Mouse (Mus musculus): ENCODE data around the gene Prokr2. TPM values are rescaled to one million over a fixed set of nuclear protein-coding genes. Genes with fewer than 3 reads are reported as not detected.
A peak's percentile ranks its signal among the peaks of the same experiment; 100 is the strongest.
"Not testable (repeated sequence)": the region's sequence is repeated elsewhere in the genome, so short reads cannot be mapped to it uniquely, and the experiment has no call there.

Prokr2 gene
- polyA plus RNA-seq, 1 experiment from 2014 or later: 5.1 TPM

- no peak overlapping the region for H3K4me3 ChIP-seq
Measured at GRCm38 (mm10) chr2:132337202-132337601, 48.0 kb downstream of the Prokr2 start.

GRCm38 (mm10) chr2:132323541-132323940 is 61.7 kb downstream of the Prokr2 start:
- Histone ChIP-seq H3K36me3 (no peaks in the 10 kb centered on the region), H3K9ac (replicated peaks) (no peak overlapping the region), H3K4me2 (replicated peaks) (no peak overlapping the region), H3K4me3 (no peak overlapping the region), H3K4me1 (no peaks in the 10 kb centered on the region), H3K9me3 (no peaks in the 10 kb centered on the region), H3K27me3 (no peaks in the 10 kb centered on the region), H3K27ac (replicated peaks) (no peak overlapping the region)
- 58% methylated on average over 4 of the region's 4 CpGs for WGBS
- no peak for ATAC-seq (replicated peaks)

More at GRCm38 (mm10) chr2:132337202-132337601, 48.0 kb downstream of the Prokr2 start:
- no peak for ATAC-seq (replicated peaks)
- no peak overlapping the region for H3K9ac ChIP-seq (replicated peaks)
- H3K4me1 ChIP-seq: no peaks in the 10 kb centered on the region
- WGBS: 81% methylated on average over 2 of the region's 2 CpGs
- H3K9me3 ChIP-seq: no peaks in the 10 kb centered on the region
- no peak overlapping the region for H3K4me2 ChIP-seq (replicated peaks)
- H3K27ac ChIP-seq (replicated peaks): no peak overlapping the region
- H3K36me3 ChIP-seq: no peaks in the 10 kb centered on the region
- H3K27me3 ChIP-seq: no peaks in the 10 kb centered on the region

GRCm38 (mm10) chr2:132320516-132320915 is 64.7 kb downstream of the Prokr2 start:
- H3K9me3 ChIP-seq: no peaks in the 10 kb centered on the region
- H3K4me2 ChIP-seq (replicated peaks): no peak overlapping the region
- H3K4me3 ChIP-seq: no peak overlapping the region
- ATAC-seq (replicated peaks): no peak
- no peaks in the 10 kb centered on the region for H3K27me3 ChIP-seq
- H3K4me1 ChIP-seq: no peaks in the 10 kb centered on the region
- no peaks in the 10 kb centered on the region for H3K36me3 ChIP-seq
- 77% methylated on average over 5 of the region's 5 CpGs for WGBS
- H3K9ac ChIP-seq (replicated peaks): no peak overlapping the region
- no peak overlapping the region for H3K27ac ChIP-seq (replicated peaks)

GRCm38 (mm10) chr2:132317178-132317577 is 68.1 kb downstream of the Prokr2 start:
- ATAC-seq (replicated peaks): no peak
- Histone ChIP-seq H3K9me3 (no peaks in the 10 kb centered on the region), H3K36me3 (no peaks in the 10 kb centered on the region), H3K4me1 (no peaks in the 10 kb centered on the region), H3K9ac (replicated peaks) (no peak overlapping the region), H3K27me3 (no peaks in the 10 kb centered on the region), H3K27ac (replicated peaks) (no peak overlapping the region), H3K4me2 (replicated peaks) (no peak overlapping the region), H3K4me3 (no peak overlapping the region)
- WGBS: 91% methylated on average over 1 of the region's 1 CpGs

GRCm38 (mm10) chr2:132316041-132316808 is 69.0 kb downstream of the Prokr2 start:
- H3K9ac ChIP-seq (replicated peaks): no peak overlapping the region

GRCm38 (mm10) chr2:132314057-132314456 is 71.2 kb downstream of the Prokr2 start:
- not testable (repeated sequence) for H3K9me3 ChIP-seq; H3K27ac ChIP-seq (replicated peaks); H3K4me3 ChIP-seq; H3K36me3 ChIP-seq; H3K4me1 ChIP-seq; H3K27me3 ChIP-seq; H3K9ac ChIP-seq (replicated peaks); H3K4me2 ChIP-seq (replicated peaks); ATAC-seq (replicated peaks)
- WGBS: 87% methylated on average over 8 of the region's 8 CpGs

More at GRCm38 (mm10) chr2:132316041-132316808, 69.0 kb downstream of the Prokr2 start:
- WGBS: 39% methylated on average over 8 of the region's 8 CpGs
- H3K27me3 ChIP-seq: no peaks in the 10 kb centered on the region
- H3K27ac ChIP-seq (replicated peaks): no peak overlapping the region
- H3K36me3 ChIP-seq: 0 out of 2 replicates have a peak, but pooled peaks cover 4% of the 10 kb centered on the region
- H3K4me1 ChIP-seq: no peaks in the 10 kb centered on the region
- H3K4me3 ChIP-seq: no peak overlapping the region
- no peaks in the 10 kb centered on the region for H3K9me3 ChIP-seq
- peak; percentile 78 for ATAC-seq (replicated peaks)
- H3K4me2 ChIP-seq (replicated peaks): no peak overlapping the region

GRCm38 (mm10) chr2:132313568-132313967 is 71.7 kb downstream of the Prokr2 start:
- H3K36me3 ChIP-seq: 0 out of 2 replicates have a peak, but pooled peaks cover 7% of the 10 kb centered on the region
- no peaks in the 10 kb centered on the region for H3K27me3 ChIP-seq
- H3K9me3 ChIP-seq: no peaks in the 10 kb centered on the region
- no peak overlapping the region for H3K4me2 ChIP-seq (replicated peaks)
- no peaks in the 10 kb centered on the region for H3K4me1 ChIP-seq
- no peak overlapping the region for H3K9ac ChIP-seq (replicated peaks)
- H3K27ac ChIP-seq (replicated peaks): no peak overlapping the region
- 0 out of 2 replicates have a peak, but pooled peaks have one; percentile 12 for ATAC-seq (replicated peaks)
- 100% methylated on average over 2 of the region's 2 CpGs for WGBS
- H3K4me3 ChIP-seq: no peak overlapping the region

- H3K27ac ChIP-seq (replicated peaks): no peak overlapping the region
- H3K9ac ChIP-seq (replicated peaks): no peak overlapping the region
- peaks cover 8% of the 10 kb centered on the region; the same call in 1 of the 2 replicates for H3K36me3 ChIP-seq
- no peaks in the 10 kb centered on the region for H3K4me1 ChIP-seq
- no peaks in the 10 kb centered on the region for H3K27me3 ChIP-seq
- no peaks in the 10 kb centered on the region for H3K9me3 ChIP-seq
- 78% methylated on average over 5 of the region's 5 CpGs for WGBS
- H3K4me3 ChIP-seq: no peak overlapping the region
- ATAC-seq (replicated peaks): no peak
- H3K4me2 ChIP-seq (replicated peaks): no peak overlapping the region
Measured at GRCm38 (mm10) chr2:132312616-132313015, 72.6 kb downstream of the Prokr2 start.

- 94% methylated on average over 6 of the region's 6 CpGs for WGBS
- no peak overlapping the region for H3K9ac ChIP-seq (replicated peaks)
- H3K4me3 ChIP-seq: no peak overlapping the region
- no peak for ATAC-seq (replicated peaks)
- H3K4me2 ChIP-seq (replicated peaks): no peak overlapping the region
- peaks cover 28% of the 10 kb centered on the region for H3K36me3 ChIP-seq
- H3K27ac ChIP-seq (replicated peaks): no peak overlapping the region
- no peaks in the 10 kb centered on the region for H3K9me3 ChIP-seq
- no peaks in the 10 kb centered on the region for H3K27me3 ChIP-seq
- H3K4me1 ChIP-seq: no peaks in the 10 kb centered on the region
Measured at GRCm38 (mm10) chr2:132309398-132309930, 75.8 kb downstream of the Prokr2 start.

- H3K27ac ChIP-seq (replicated peaks): no peak overlapping the region
- H3K9ac ChIP-seq (replicated peaks): no peak overlapping the region
- no peaks in the 10 kb centered on the region for H3K9me3 ChIP-seq
- H3K4me3 ChIP-seq: no peak overlapping the region
- peaks cover 34% of the 10 kb centered on the region for H3K36me3 ChIP-seq
- H3K27me3 ChIP-seq: no peaks in the 10 kb centered on the region
- H3K4me2 ChIP-seq (replicated peaks): no peak overlapping the region
- 96% methylated on average over 6 of the region's 6 CpGs for WGBS
- no peak for ATAC-seq (replicated peaks)
- no peaks in the 10 kb centered on the region for H3K4me1 ChIP-seq
Measured at GRCm38 (mm10) chr2:132308829-132309228, 76.4 kb downstream of the Prokr2 start.

- Histone ChIP-seq H3K27ac (replicated peaks) (no peak overlapping the region), H3K4me2 (replicated peaks) (no peak overlapping the region), H3K27me3 (no peaks in the 10 kb centered on the region), H3K4me3 (no peak overlapping the region), H3K9ac (replicated peaks) (no peak overlapping the region), H3K36me3 (peaks cover 45% of the 10 kb centered on the region), H3K4me1 (no peaks in the 10 kb centered on the region), H3K9me3 (no peaks in the 10 kb centered on the region)
- 90% methylated on average over 11 of the region's 11 CpGs for WGBS
- no peak for ATAC-seq (replicated peaks)
Measured at GRCm38 (mm10) chr2:132307213-132307843, 77.9 kb downstream of the Prokr2 start.

GRCm38 (mm10) chr2:132305988-132306387 is 79.3 kb downstream of the Prokr2 start:
- ATAC-seq (replicated peaks): no peak
- 54% methylated on average over 4 of the region's 4 CpGs for WGBS
- no peak overlapping the region for H3K9ac ChIP-seq (replicated peaks)
- no peak overlapping the region for H3K4me2 ChIP-seq (replicated peaks)
- no peak overlapping the region for H3K27ac ChIP-seq (replicated peaks)
- H3K9me3 ChIP-seq: no peaks in the 10 kb centered on the region
- H3K27me3 ChIP-seq: no peaks in the 10 kb centered on the region
- no peak overlapping the region for H3K4me3 ChIP-seq
- H3K36me3 ChIP-seq: peaks cover 53% of the 10 kb centered on the region
- H3K4me1 ChIP-seq: no peaks in the 10 kb centered on the region
